ENCODE assay signal across 32 mouse cellular contexts in genomic region chr8:121609916-121610315, GRCm38 (mm10). TPM values are rescaled to one million over a fixed set of nuclear protein-coding genes. Genes with fewer than 3 reads are reported as not detected.
"Had no signal": no experiment of that assay in that cellular context is flagged by ENCODE, and none has a peak within 500 bp of the region (broad histone marks: within the 10 kb centered on the region; RNA-seq: fewer than 3 reads in every experiment).

No protein-coding gene starts in this region.

- ATAC-seq: liver, embryonic 12.5 days; liver, postnatal 0 days; lung, postnatal 0 days; midbrain, embryonic 13.5 days; midbrain, embryonic 15.5 days; midbrain, embryonic 16.5 days had no signal

- H3K27ac ChIP-seq: limb, embryonic 10.5 days; limb, embryonic 12.5 days; limb, embryonic 13.5 days; limb, embryonic 15.5 days; liver, embryonic 12.5 days; liver, embryonic 13.5 days; liver, embryonic 14.5 days; liver, embryonic 15.5 days; lung, embryonic 15.5 days; macrophage; midbrain, embryonic 10.5 days; midbrain, embryonic 12.5 days; midbrain, embryonic 13.5 days; midbrain, embryonic 15.5 days; neural tube, embryonic 12.5 days had no signal

- DNase-seq: left cerebral cortex, postnatal 4 days; liver; liver, embryonic 13.5 days; liver, postnatal 0 days; lung, adult 18-20 months; lung, adult 2 months; lung, embryonic 14.5 days; lung, postnatal 10 days; lung, postnatal 14 days; lung, postnatal 36 days; lung, postnatal 4 days; midbrain, embryonic 14.5 days had no signal

- H3K27me3 ChIP-seq: limb, embryonic 12.5 days; limb, embryonic 13.5 days; limb, embryonic 15.5 days; liver, embryonic 12.5 days; liver, embryonic 13.5 days; liver, embryonic 15.5 days; lung, embryonic 15.5 days; midbrain, embryonic 12.5 days; midbrain, embryonic 13.5 days; midbrain, embryonic 15.5 days; neural tube, embryonic 12.5 days had no signal

- H3K4me3 ChIP-seq: limb, embryonic 10.5 days; limb, embryonic 12.5 days; limb, embryonic 13.5 days; limb, embryonic 15.5 days; liver, embryonic 12.5 days; liver, embryonic 13.5 days; liver, embryonic 15.5 days; lung, embryonic 15.5 days; megakaryocyte, embryonic 14.5 days; midbrain, embryonic 10.5 days; midbrain, embryonic 12.5 days; midbrain, embryonic 13.5 days; midbrain, embryonic 15.5 days; myocyte; neural tube, embryonic 12.5 days had no signal

- H3K4me1 ChIP-seq: limb, embryonic 10.5 days; limb, embryonic 12.5 days; limb, embryonic 13.5 days; limb, embryonic 15.5 days; liver, embryonic 12.5 days; liver, embryonic 13.5 days; liver, embryonic 15.5 days; lung, embryonic 15.5 days; midbrain, embryonic 10.5 days; midbrain, embryonic 12.5 days; midbrain, embryonic 15.5 days; neural tube, embryonic 12.5 days had no signal

RNA-seq across cellular contexts. Expression of gene Zcchc14, which starts 42.8 kb away (rescaled TPM):
- total RNA-seq: megakaryocyte-erythroid progenitor cell, adult 5-6 weeks; monocyte, adult 5-6 weeks had no signal
